13 mouse cellular contexts compared by ENCODE assay signal in the genomic region with DNA sequence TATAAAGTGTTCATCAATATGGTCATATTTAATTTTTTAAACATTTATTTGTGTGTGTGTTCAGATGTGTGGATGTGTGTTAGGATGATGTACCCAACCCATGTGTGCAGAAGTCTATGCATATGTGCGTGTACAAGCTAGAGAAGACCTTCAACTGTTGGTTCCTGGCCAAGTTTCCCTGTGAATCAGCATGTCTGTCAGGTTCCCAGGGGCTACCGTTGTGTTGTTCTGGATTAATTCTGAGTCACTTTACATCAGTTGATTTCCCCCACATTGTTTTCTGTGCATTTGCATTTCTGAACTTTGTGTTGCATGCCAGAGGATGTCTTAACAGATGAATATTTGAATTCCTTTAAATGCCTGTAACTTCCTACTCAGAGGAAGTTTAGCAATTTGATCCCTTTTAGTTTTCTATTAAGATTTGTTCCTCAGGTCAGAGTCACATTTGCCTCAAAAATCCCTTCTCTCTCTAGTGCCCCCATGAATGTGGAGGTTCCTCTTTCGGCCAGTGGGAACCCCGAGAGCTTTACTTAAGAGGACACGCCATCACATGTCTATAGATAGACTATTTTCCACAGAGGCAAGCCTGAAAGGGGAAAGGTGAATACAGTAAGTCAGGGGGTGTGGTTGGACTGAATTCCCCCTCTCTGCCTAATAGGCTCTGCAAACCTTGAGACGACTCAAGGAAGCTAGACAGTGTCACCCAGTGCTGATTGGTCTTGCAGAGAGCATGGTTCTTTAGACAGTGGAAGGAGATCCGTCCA.
A peak's percentile ranks its signal among the peaks of the same experiment; 100 is the strongest.
DNase-seq lines count a peak whose midpoint lies in the region; ATAC-seq and TF ChIP-seq lines count a peak whose summit lies in the region.
"Had no signal": no experiment of that assay in that cellular context is flagged by ENCODE, and none has a peak within 500 bp of the region (broad histone marks: within the 10 kb centered on the region; RNA-seq: fewer than 3 reads in every experiment).

No protein-coding gene starts in this region.

- TF ChIP-seq POLR2A in liver, adult 2 months (IDR thresholded peaks at IDR 0.05; ENCODE audit: extremely low read depth, insufficient read depth, low read length) = no peak
- TF ChIP-seq POLR2A in bone marrow macrophage, adult 2 months (IDR thresholded peaks at IDR 0.05; ENCODE audit: borderline replicate concordance, low read depth, low read length) = no peak

- peaks cover 4% of the 10 kb centered on the region; the same call in 1 of the 2 replicates for H3K4me1 ChIP-seq in liver, adult 2 months (ENCODE audit: control insufficient read depth, insufficient read depth, low read length)
- H3K4me1 ChIP-seq in liver, embryonic 11.5 days (replicated peaks; ENCODE audit: control insufficient read depth, insufficient read depth, low read length) = no peaks in the 10 kb centered on the region
- peaks cover 21% of the 10 kb centered on the region for H3K4me1 ChIP-seq in bone marrow macrophage, adult 2 months (ENCODE audit: control insufficient read depth, insufficient read depth, low read length)
- H3K4me1 ChIP-seq in hindbrain, embryonic 13.5 days (replicated peaks) = peaks cover 12% of the 10 kb centered on the region

- no peak overlapping the region for H3K4me2 ChIP-seq in liver, embryonic 11.5 days
- H3K4me2 ChIP-seq in hindbrain, embryonic 13.5 days = no peak overlapping the region

- no peak overlapping the region for H3K27ac ChIP-seq in liver, adult 2 months (replicated peaks; ENCODE audit: insufficient read depth, low read depth, low read length)
- H3K27ac ChIP-seq in liver, embryonic 11.5 days (ENCODE audit: low read depth, low read length) = no peak overlapping the region
- H3K27ac ChIP-seq in bone marrow macrophage, adult 2 months (ENCODE audit: insufficient read depth, low read depth, low read length) = peak overlapping the region; percentile 81
- H3K27ac ChIP-seq in hindbrain, embryonic 13.5 days = no peak overlapping the region
- H3K27ac ChIP-seq: forebrain, embryonic 10.5 days; midbrain, embryonic 10.5 days had no signal

- H3K79me2 ChIP-seq in liver, adult 2 months (ENCODE audit: control insufficient read depth, insufficient read depth, low read length) = peaks cover 22% of the 10 kb centered on the region

- H3K9me3 ChIP-seq in liver, embryonic 11.5 days (ENCODE audit: control insufficient read depth, low read length) = no peaks in the 10 kb centered on the region
- no peaks in the 10 kb centered on the region for H3K9me3 ChIP-seq in hindbrain, embryonic 13.5 days
- H3K9me3 ChIP-seq: forebrain, embryonic 10.5 days; midbrain, embryonic 10.5 days had no signal

- H3K36me3 ChIP-seq in liver, adult 2 months (ENCODE audit: control insufficient read depth, insufficient read depth, low read length) = no peaks in the 10 kb centered on the region
- no peaks in the 10 kb centered on the region for H3K36me3 ChIP-seq in liver, embryonic 11.5 days (ENCODE audit: control insufficient read depth, insufficient read depth, low read length)
- no peaks in the 10 kb centered on the region for H3K36me3 ChIP-seq in hindbrain, embryonic 13.5 days
- H3K36me3 ChIP-seq: forebrain, embryonic 10.5 days; midbrain, embryonic 10.5 days had no signal

- no peak for TF ChIP-seq CTCF in liver, adult 2 months (IDR thresholded peaks at IDR 0.05; ENCODE audit: low read depth, low read length)
- TF ChIP-seq CTCF in bone marrow macrophage, adult 2 months (IDR thresholded peaks at IDR 0.05; ENCODE audit: low read depth, low read length) = no peak

- no peak for ATAC-seq in liver, embryonic 11.5 days (replicated peaks; ENCODE audit: low FRiP score)
- ATAC-seq in monocyte, adult 5-6 weeks (replicated peaks; ENCODE audit: insufficient number of reproducible peaks, low FRiP score, low TSS enrichment, poor library complexity, severe bottlenecking) = peak; percentile 63
- no peak for ATAC-seq in hindbrain, embryonic 13.5 days (ENCODE audit: low FRiP score)

- H3K9ac ChIP-seq in liver, adult 2 months (ENCODE audit: low read depth, low read length) = no peak overlapping the region
- no peak overlapping the region for H3K9ac ChIP-seq in liver, embryonic 11.5 days (ENCODE audit: low read depth, low read length)
- no peak overlapping the region for H3K9ac ChIP-seq in hindbrain, embryonic 13.5 days

- 73% methylated on average over 7 of the region's 7 CpGs for WGBS in liver, adult 2 months
- WGBS in liver, embryonic 11.5 days = 77% methylated on average over 7 of the region's 7 CpGs
- 83% methylated on average over 7 of the region's 7 CpGs for WGBS in hindbrain, embryonic 13.5 days

- DNase-seq in adrenal gland, adult 2 months = peak; percentile 75
- no peak for DNase-seq in adrenal gland, postnatal 4 days (ENCODE audit: low spot score in 2 of 2)
- peak; percentile 24 for DNase-seq in liver, adult 2 months (ENCODE audit: extremely low read depth, low read depth, low spot score)
- no peak for DNase-seq in liver, embryonic 11.5 days (ENCODE audit: low spot score)
- no peak for DNase-seq in ovary, postnatal 36 days (ENCODE audit: low spot score)
- DNase-seq: heart, postnatal 4 days; kidney, adult 18-20 months; lung, adult 18-20 months had no signal

- H3K4me3 ChIP-seq in liver, adult 2 months (ENCODE audit: insufficient read depth, low read depth, low read length) = no peak overlapping the region
- no peak overlapping the region for H3K4me3 ChIP-seq in liver, embryonic 11.5 days (ENCODE audit: low read depth, low read length)
- H3K4me3 ChIP-seq in bone marrow macrophage, adult 2 months (ENCODE audit: insufficient read depth, low read length) = no peak overlapping the region
- no peak overlapping the region for H3K4me3 ChIP-seq in hindbrain, embryonic 13.5 days
- H3K4me3 ChIP-seq: forebrain, embryonic 10.5 days; midbrain, embryonic 10.5 days had no signal

- H3K27me3 ChIP-seq in liver, adult 2 months (ENCODE audit: control insufficient read depth, insufficient read depth, low read length) = no peaks in the 10 kb centered on the region
- H3K27me3 ChIP-seq in liver, embryonic 11.5 days (replicated peaks; ENCODE audit: control insufficient read depth, insufficient read depth, low read length) = no peaks in the 10 kb centered on the region
- no peaks in the 10 kb centered on the region for H3K27me3 ChIP-seq in hindbrain, embryonic 13.5 days

Comparison
In these comparisons a context has a peak if more than half of its experiments do, and no peak if none do; other contexts are left out.
1. DNase-seq: peak in adrenal gland, adult 2 months (single experiment) and liver, adult 2 months (single experiment); none in adrenal gland, postnatal 4 days (0 of 2), liver, embryonic 11.5 days (single experiment) and ovary, postnatal 36 days (single experiment).